Mouse (Mus musculus) C2C12 (cell line): ENCODE measurements around the gene Fam222b. TPM values are rescaled to one million over a fixed set of nuclear protein-coding genes. Genes with fewer than 3 reads are reported as not detected.

ENCODE experiments used
- H3K27me3 ChIP-seq: one replicate; pipeline ENCODE4 v1.6.1; 2011; ENCODE audit not compliant: control insufficient read depth, insufficient read depth, insufficient read length
- H3K36me3 ChIP-seq: one replicate; pipeline ENCODE4 v1.6.1; 2011; ENCODE audit not compliant: control insufficient read depth, insufficient read depth
- H3K4me3 ChIP-seq: one replicate; pipeline ENCODE4 v1.5.1; 2011; ENCODE audit warnings: mild to moderate bottlenecking, control low read depth; ENCODE audit not compliant: poor library complexity, insufficient read depth, severe bottlenecking
- H3K79me2 ChIP-seq: one replicate; pipeline ENCODE4 v1.6.1; 2011; ENCODE audit not compliant: control insufficient read depth, insufficient read depth
- H3K79me3 ChIP-seq: one replicate; pipeline ENCODE4 v1.6.1; 2011; ENCODE audit warnings: low read depth, control low read depth
- H3ac ChIP-seq: one replicate; pipeline ENCODE3; 2011; ENCODE audit warnings: low read depth; ENCODE audit not compliant: control insufficient read depth, insufficient read length
- CEBPB ChIP-seq: IDR thresholded peaks from one replicate; pipeline ENCODE4 v1.6.1; 2011; ENCODE audit warnings: low read depth, mild to moderate bottlenecking, control low read depth, moderate library complexity
- CTCF ChIP-seq: IDR thresholded peaks from one replicate; pipeline ENCODE4 v1.5.1; 2011; ENCODE audit not compliant: control insufficient read depth, insufficient read depth, insufficient read length
- FOSL1 ChIP-seq: IDR thresholded peaks from one replicate; pipeline ENCODE4 v1.8.0; 2011; ENCODE audit warnings: mild to moderate bottlenecking, low read length; ENCODE audit not compliant: poor library complexity, insufficient read depth, severe bottlenecking
- MAX ChIP-seq: IDR thresholded peaks from one replicate; pipeline ENCODE4 v1.6.1; 2011; ENCODE audit warnings: mild to moderate bottlenecking, control low read depth
- MYOD1 ChIP-seq: IDR thresholded peaks from one replicate; pipeline ENCODE4 v1.6.1; 2011; ENCODE audit warnings: low read depth; ENCODE audit not compliant: control insufficient read depth, insufficient read length
- MYOG ChIP-seq: IDR thresholded peaks from one replicate; pipeline ENCODE4 v1.6.1; 2011; ENCODE audit not compliant: control insufficient read depth, insufficient read length; ENCODE audit errors: extremely low read depth
- USF1 ChIP-seq: IDR thresholded peaks from one replicate; pipeline ENCODE4 v1.6.1; 2011; ENCODE audit warnings: low read depth, mild to moderate bottlenecking, control low read depth, moderate library complexity
- polyA plus RNA-seq: library from polyadenylated mRNA; unstranded; fragments of >200 nt; fragmentation: generic; extraction: Trizol; gene quantifications from one replicate; pipeline ENCODE4 v1.2.1, GENCODE M21; 2012; ENCODE audit warnings: missing spikeins

Fam222b gene
- polyA plus RNA-seq, 1 experiment: 12.2 TPM

GRCm38 (mm10) chr11:78189234-78190040 lies 95.0 kb downstream of the Fam222b start:
- TF ChIP-seq MAX (peak; percentile 32), CEBPB (no peak)
- peaks cover 11% of the 10 kb centered on the region for H3K79me3 ChIP-seq
- no peaks in the 10 kb centered on the region for H3K27me3 ChIP-seq
- H3K36me3 ChIP-seq: peaks cover 46% of the 10 kb centered on the region
- H3ac ChIP-seq: peak overlapping the region; percentile 80
- H3K4me3 ChIP-seq: peak overlapping the region; percentile 82
- H3K79me2 ChIP-seq: peaks cover 46% of the 10 kb centered on the region

- H3ac ChIP-seq: no peak overlapping the region
- no peak overlapping the region for H3K4me3 ChIP-seq
- H3K79me2 ChIP-seq: peaks cover 45% of the 10 kb centered on the region
- H3K79me3 ChIP-seq: peaks cover 11% of the 10 kb centered on the region
- H3K27me3 ChIP-seq: no peaks in the 10 kb centered on the region
- peaks cover 52% of the 10 kb centered on the region for H3K36me3 ChIP-seq
- TF ChIP-seq CEBPB (no peak), MYOD1 (no peak), FOSL1 (no peak), CTCF (no peak), MYOG (no peak), MAX (no peak), USF1 (no peak)
Measured at GRCm38 (mm10) chr11:78190041-78190440, 95.6 kb downstream of the Fam222b start.

- Histone ChIP-seq H3K4me3 (no peak within 1 kb of the TSS), H3K27me3 (no peaks in the 10 kb centered on the region), H3K79me3 (peaks cover 11% of the 10 kb centered on the region), H3ac (no peak within 1 kb of the TSS), H3K79me2 (peaks cover 35% of the 10 kb centered on the region), H3K36me3 (peaks cover 57% of the 10 kb centered on the region)
- TF ChIP-seq USF1: no peak
- no peak for TF ChIP-seq CEBPB
- no peak for TF ChIP-seq MYOG
- no peak for TF ChIP-seq MYOD1
- TF ChIP-seq MAX: no peak
- TF ChIP-seq CTCF: no peak
- TF ChIP-seq FOSL1: no peak
Measured at GRCm38 (mm10) chr11:78193113-78193512, 98.7 kb downstream of the Fam222b start, which contains the start of gene Proca1. Proca1 (plus strand) TSS chr11:78193392.

- Histone ChIP-seq H3K79me2 (peaks cover 21% of the 10 kb centered on the region), H3K27me3 (no peaks in the 10 kb centered on the region), H3K4me3 (no peak overlapping the region), H3K79me3 (peaks cover 11% of the 10 kb centered on the region), H3ac (no peak overlapping the region), H3K36me3 (peaks cover 57% of the 10 kb centered on the region)
- no peak for TF ChIP-seq MYOG
- no peak for TF ChIP-seq USF1
- TF ChIP-seq CEBPB: no peak
- TF ChIP-seq FOSL1: no peak
- no peak for TF ChIP-seq MYOD1
- TF ChIP-seq CTCF: no peak
- TF ChIP-seq MAX: no peak
Measured at GRCm38 (mm10) chr11:78194411-78195100, 100.1 kb downstream of the Fam222b start.

- Histone ChIP-seq H3K79me3 (peaks cover 6% of the 10 kb centered on the region), H3K36me3 (peaks cover 51% of the 10 kb centered on the region), H3K79me2 (peaks cover 14% of the 10 kb centered on the region), H3K27me3 (no peaks in the 10 kb centered on the region), H3ac (no peak overlapping the region), H3K4me3 (no peak overlapping the region)
- no peak for TF ChIP-seq MAX
Measured at GRCm38 (mm10) chr11:78195101-78195863, 100.8 kb downstream of the Fam222b start.

GRCm38 (mm10) chr11:78202372-78202771 lies 107.9 kb downstream of the Fam222b start:
- H3K36me3 ChIP-seq: peaks cover 30% of the 10 kb centered on the region
- H3K79me2 ChIP-seq: no peaks in the 10 kb centered on the region
- H3ac ChIP-seq: no peak overlapping the region
- H3K79me3 ChIP-seq: no peaks in the 10 kb centered on the region
- H3K4me3 ChIP-seq: no peak overlapping the region
- H3K27me3 ChIP-seq: no peaks in the 10 kb centered on the region
- TF ChIP-seq CTCF: no peak
- no peak for TF ChIP-seq FOSL1
- TF ChIP-seq CEBPB: no peak
- no peak for TF ChIP-seq USF1
- TF ChIP-seq MYOD1: no peak
